Mouse (Mus musculus) heart, adult 11 months (tissue): ENCODE data around the gene Pyy.

Experiments used
- DNase-seq: peaks from one replicate; pipeline ENCODE4 v3.0.0; 2022

Pyy gene

DNA sequence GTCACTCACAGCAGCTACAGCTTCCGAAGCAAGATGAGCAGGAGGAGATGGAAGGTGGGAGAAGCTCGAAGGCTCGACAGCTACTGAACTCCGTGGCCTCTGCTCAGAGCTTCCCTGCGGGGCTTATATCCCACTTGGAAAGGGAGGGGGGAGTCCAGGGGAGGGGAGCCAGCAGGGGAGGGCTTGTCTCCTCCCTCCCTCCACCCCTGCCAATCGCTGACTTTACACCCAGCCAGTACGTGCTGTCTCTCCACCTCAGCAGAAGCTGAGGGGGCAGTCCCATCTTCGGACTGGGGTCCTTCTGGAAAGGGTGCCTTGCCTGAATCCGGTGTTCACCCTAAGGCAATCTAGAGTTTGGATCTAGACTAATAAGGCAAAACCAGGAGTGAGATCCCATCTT lies at the start of gene Pyy:
Gene Pyy (minus strand): TSS at position 101 of the 400 bp plus-strand sequence.
- no peak for DNase-seq

DNA sequence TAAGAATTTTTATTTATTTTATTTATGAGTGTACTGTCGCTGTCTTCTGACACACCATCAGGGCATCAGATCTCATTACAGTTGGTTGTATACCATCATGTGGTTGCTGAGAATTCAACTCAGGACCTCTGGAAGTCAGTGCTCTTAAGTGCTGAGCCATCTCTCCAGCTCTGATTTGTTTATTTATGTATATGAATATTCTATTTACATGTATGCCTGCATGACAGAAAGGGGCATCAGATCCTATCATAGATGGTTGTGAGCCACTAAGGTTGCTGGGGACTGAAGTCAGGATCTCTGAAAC lies 49.1 kb upstream of the Pyy start:
- DNase-seq, result no peak

DNA sequence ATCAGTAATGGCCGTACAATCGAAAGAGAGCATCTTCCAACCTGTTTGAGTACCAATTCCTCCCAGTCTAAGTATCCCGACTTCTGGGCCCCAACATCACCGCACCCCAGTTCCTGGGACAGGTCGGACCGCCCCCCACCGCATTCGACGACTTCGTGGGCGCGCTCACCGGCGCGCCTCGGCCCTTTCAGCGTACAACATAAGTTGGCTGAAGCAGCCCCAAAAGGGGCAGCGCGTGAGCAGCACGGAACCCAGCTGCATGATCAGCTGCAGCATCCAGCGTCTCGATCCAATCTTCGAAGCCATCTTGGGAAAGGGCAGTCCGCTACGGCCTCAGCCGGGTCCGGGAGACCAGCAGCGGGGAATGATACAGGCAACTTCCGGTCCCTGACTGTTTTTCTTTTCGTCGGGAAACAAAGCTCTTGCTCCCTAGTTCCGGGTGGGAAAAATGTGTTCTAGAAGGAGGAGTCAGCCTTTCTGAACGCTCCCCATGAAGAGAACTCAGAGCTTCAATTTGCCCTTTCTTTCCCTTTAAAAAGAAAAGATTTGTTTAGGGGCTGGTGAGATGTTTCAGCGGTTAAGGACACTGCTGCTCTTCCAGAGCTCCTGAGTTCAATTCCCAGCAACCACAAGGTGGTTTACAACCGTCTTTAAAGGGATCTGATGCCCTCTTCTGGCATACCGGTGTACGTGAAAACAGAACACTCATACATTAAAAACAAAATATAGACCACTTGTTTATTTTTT lies 48.6 kb upstream of the Pyy start, which contains the start of gene Tmem101:
Gene Tmem101 (minus strand): TSS at position 366 of the 747 bp plus-strand sequence.
- peak; percentile 99 for DNase-seq

DNA sequence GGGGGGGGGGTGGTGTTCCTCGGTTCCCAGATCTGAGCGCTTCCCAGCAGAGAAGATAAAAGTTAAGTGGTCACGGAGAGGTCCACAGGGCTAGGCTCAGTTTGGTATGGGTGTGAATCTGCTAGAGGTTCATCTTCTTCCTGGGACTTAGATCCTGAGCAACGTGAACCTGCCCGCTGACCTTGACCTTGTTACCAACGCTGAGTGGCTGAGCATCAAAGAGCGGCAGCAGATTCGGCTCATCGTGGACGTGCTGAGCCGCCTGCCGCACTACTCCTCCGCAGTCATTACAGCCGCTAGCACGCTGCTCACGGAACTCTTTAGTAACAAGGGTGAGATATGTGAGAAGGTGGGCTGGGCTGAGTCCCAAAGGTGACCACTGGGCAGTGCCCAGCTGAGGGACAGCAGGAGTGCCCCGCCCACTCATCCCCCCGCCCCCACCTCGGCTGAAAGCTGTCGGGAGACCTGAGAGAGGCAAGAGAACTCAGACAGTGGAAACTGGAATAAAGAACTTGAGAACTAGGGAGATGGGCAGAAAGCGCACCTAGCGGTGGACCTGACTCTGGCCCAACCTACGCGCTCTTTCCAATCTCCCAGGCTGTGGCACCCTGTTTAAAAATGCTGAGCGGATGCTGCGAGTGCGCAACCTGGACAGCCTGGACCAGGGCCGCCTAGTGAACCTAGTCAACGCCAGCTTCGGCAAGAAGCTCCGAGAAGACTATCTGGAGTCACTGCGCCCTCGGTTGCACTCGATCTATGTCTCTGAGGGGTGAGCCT lies 39.8 kb upstream of the Pyy start:
- no peak for DNase-seq

DNA sequence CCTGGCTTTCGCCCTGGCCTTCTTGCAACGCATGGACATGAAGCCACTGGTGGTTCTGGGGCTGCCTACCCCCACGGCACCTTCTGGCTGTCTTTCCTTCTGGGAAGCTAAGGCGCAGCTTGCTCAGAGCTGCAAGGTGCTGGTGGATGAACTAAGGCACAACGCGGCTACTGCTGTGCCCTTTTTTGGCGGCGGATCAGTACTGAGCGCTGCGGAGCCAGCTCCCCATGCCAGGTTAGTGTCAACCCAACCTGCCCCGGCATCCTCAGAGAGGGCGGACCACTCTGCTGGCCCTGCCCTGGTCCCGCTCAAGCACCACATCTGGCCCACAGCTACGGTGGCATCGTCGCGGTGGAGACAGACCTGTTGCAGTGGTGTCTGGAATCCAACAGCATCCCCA lies 38.9 kb upstream of the Pyy start:
- DNase-seq, result no peak

DNA sequence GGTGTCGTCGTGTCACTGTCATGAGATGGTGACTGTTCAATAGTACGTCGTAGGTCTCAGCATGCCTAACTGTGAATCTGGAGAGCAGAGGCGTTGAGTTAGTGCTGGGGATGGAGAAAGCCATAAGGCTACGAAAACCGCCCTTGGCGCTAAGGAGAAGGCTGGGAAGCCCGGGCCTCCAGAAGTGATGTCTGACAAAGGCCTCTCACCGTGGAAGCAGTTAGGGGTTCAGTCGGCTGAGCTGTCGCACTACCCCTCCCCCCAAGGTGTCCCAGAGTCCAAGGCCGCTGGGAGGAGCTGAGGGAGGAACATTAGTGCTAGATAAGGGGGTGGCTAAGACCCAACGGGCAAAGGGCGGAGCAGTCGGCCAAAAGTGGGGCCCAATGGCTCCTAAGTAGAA lies 38.4 kb upstream of the Pyy start:
- DNase-seq, result no peak

DNA sequence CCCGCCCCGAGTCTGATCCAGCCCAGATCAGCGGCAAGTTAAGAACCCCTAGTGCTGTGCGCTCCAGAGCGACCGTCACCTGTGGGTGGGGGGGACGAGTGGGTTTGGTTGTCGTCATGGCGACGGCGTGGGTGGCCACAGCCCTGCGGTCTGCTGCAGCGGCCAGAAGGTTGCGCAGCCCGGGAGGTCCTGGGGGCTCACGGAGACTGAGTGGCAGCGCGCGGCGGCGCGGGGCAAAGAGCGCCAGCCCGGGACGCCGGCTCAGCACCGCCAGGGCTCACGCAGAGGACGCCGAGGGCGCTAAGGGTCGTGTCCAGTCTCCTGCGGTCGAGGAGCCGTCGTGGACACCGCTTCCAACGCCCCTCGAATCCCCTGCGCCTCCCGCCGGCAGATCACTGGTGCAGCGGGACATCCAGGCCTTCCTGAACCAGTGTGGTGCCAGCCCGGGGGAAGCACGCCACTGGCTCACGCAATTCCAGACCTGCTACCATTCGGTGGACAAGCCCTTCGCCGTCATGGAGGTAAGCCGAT lies 37.9 kb upstream of the Pyy start, which contains the start of gene Nags:
Gene Nags (plus strand): TSS at position 43 of the 531 bp plus-strand sequence.
- no peak for DNase-seq

DNA sequence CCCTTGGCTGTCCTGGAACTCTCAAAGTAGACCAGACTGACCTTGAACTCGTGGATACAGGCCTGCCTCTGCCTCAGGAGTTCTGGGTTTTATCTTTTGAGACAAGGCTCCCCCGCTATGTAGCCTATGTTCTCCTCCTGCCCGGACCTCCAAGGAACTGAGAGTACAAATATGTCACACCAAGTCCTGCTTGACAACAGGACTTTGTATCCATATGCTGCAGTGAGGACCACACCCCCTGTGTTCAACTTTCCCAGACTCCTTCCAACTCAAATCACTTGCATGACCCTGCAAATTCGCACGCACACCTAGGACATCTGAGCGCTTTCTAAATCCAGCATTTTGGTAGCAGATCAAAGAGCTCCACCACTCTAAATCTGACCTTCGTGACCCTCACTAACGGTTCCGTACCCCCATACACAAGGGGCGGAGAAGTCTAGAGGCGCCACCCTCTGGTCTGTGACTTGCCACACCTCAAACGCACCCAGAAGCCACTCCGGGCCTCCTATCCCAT lies 37.4 kb upstream of the Pyy start:
- DNase-seq, result no peak

DNA sequence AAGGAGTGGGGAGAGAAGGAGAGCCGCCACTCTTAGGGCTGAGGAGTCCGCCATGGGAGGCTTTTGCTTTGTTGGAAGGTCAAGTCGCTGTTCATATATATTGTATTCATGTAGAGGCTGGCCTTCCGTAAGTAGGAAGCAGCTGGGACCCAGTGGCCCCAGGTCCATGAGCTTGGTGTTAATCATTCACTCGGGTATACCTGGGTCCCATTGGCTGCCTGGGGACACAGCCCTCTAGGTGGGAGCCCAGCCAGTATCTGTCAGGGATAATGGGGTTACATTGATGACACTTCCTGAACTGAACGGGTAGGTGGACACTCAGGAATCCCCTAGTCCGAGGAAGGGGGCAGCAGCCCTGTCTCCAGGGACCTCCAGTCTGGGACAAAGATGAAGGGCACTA lies 34.7 kb upstream of the Pyy start:
- DNase-seq, result no peak

DNA sequence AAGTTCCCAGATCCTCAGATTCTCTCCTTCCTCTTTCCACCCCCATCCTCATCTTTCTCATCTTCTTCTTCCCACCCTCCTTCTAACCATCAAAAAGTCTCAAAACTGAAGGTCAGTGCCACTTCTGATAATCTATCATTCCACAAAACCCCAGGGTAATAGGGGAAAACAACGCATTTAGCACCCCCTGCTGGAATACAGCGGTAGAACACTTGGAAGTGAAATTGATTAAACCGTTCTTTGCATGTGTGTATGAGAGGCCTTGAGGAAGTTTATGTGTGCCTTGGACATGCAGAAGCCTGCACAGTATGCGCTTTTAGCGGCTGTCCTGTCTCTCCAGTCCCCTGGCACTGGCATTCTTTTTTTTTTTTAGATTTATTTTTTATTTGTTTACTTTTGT lies 32.9 kb upstream of the Pyy start:
- DNase-seq, result no peak

DNA sequence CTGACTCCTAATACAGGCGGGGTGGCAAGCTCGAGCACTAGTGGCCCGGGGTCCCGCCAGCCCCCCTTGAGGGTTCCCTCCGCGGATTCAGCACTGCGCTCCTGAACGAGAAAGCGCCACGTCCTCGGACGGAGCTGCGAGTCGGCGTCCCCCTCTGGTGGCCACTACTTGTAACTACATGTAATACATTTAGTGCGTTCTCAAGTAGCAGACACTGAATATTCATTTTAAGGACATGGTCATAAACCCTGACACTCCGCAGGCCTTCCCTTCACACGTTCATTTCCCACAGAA lies 30.8 kb upstream of the Pyy start:
- DNase-seq, result peak; percentile 94

DNA sequence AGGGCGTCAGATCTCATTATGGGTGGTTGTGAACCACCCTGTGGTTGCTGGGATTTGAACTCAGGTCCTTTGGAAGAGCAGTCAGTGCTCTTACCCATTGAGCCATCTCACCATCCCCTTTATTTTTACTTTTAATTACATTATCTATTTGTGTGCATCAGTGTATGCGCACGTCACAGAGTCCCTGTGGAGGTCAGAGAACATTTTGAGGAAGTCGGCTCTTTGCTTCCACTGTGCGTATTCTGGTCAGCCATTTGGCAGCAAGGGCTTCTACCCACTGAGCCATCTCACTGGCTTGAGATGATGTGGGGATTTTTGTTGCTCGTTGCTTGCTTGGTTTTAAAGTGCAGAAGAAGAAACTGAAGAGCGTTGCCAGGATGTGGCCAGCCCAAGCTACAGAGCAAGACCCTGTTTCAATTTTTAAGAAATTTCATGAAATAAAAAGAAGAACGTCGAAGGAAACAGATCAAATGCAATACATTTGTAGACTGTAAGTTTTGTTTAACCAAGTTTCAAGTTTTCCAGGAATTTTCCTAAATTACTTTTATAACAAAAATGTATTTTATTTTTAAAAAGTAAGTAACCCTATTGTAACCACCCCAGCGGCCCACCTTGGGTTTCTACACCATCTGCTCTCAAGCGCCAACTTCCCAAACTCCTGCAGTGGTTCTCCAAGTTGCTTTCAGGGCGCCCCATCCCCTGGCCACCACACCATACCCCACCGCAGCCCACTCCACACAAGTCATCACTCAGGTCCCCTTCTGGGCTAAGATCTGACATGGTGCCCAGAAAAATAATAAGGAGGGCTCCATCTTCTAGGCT lies 30.2 kb upstream of the Pyy start:
- peak; percentile 92 for DNase-seq

DNA sequence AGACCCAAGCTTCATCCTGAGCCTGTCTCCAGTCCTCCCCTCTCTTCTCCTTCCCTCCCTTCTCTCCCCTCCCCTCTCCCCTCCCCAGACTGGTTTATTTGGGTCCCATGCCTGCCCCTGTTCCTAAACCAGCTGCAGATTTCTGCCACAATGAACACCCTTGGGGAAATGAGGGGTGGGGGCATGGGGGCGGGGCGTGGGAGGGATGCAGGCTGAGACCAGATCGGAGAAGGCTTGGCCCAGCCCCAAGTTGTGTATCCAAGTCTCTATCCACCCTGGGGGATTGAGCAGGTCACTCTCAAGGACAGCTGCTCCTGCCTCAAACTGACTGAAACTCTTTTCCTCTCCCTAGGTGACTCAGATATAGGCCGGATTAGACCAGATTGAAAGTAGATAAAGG lies 26.9 kb upstream of the Pyy start:
- DNase-seq, result no peak

DNA sequence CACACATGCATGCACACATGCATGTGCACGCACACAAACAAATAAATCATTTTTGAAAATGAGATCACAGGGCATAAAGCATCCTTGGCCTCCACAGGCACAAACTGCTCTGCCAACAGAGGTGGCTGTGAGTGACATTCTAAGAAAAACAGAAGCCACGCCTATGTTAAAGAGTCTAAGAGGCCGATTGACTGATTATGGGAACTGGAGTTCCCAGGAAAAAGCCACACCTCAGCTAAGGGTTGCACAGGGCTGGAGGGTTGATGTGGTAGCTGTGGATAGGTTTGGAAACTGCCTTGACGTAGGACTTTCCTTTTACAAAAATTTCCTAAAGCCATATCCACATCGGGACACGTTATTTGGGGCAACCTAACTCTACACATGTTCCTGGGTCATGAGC lies 9.8 kb upstream of the Pyy start:
- no peak for DNase-seq

DNA sequence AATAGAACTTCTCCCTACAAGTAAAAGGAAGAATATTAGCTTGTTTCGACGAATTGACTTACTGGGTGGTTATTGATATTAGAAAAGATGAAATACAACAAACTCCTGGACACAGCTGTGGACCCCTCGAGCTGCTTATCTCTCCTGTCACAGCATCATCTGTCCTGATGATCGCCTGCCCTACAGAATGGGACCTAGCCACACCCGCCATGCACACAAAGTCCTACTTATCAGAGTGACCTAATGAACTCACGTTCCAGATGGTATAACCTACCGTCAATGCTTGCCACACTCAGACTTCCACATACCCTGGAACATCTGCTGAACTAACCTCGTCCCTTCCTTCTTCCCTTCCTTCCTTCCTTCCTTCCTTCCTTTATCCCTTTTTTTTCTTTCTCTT lies 8.6 kb upstream of the Pyy start:
- DNase-seq, result no peak

DNA sequence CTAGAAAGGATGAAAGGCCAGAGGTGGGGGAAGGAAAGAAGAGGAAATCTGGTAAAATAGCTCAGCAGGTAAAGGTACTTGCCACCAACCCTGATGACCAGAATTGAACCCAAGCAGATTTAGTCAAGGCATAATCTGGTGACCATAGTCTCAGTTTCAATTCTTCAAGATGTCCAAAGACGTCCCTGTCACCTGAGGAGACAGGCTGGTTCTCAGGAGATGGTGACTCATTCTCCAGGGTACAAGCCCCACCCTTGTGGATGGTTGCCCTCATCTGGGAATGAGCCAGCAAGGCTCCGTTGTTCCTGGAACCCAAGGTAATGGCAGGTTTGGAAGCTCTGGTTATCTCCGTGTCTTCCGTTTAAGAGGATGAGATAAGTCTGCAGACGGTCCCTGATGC lies 3.9 kb upstream of the Pyy start:
- DNase-seq, result no peak

DNA sequence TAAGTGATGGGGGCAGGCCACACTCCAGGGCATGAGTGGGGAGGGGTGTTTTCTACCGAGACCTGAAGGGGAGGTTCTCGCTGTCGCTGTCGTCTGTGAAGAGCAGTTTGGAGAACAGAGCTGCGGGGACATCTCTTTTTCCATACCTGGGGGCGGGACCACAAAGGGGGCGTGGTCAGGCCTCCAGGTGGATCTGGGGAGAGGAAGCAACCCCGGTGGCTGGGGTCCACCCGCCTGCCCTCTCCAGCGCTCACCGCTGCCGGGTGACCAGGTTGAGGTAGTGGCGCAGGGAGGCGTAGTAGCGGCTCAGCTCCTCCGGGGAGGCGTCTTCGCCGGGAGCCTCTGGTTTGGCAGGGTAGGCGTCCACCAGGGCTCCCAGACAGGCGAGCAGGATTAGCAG lies 721 bp downstream of the Pyy start:
- DNase-seq, result no peak

DNA sequence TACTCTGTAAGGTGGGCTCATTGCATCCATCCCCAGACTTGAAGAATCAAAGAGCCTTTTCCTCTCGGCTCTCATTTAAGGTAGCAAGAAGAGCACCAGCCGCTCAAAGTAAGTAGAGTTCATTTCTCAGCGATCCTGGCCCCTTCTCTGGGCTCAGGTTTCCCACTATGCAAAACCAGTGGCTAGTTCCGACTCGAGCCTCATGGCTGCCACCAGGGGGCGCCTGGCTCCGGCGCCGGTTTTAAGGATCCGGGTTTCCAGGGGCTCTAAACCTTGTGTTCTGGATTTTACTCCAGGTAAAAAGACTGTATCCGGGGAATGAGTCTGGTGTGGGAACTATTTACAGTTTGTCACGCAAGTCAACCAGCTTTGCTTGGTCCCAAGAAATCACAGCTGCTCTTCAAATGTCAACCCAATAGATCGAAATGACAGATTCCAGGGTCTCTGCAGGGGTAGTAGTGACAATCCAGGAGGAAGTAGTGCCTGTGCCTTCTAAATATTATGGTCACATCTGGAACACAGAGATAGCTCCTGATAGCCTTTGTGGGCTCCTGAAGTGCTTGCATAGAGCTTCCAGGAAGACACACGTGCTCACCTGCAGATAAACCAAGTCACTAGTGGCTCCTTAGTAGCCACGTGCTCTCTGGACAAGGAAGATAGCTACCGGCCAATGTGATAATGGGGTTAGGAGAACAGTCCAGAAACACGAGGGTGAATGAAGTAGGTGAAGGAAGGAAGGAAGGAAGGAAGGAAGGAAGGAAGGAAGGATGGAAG lies 5.0 kb downstream of the Pyy start:
- no peak for DNase-seq

DNA sequence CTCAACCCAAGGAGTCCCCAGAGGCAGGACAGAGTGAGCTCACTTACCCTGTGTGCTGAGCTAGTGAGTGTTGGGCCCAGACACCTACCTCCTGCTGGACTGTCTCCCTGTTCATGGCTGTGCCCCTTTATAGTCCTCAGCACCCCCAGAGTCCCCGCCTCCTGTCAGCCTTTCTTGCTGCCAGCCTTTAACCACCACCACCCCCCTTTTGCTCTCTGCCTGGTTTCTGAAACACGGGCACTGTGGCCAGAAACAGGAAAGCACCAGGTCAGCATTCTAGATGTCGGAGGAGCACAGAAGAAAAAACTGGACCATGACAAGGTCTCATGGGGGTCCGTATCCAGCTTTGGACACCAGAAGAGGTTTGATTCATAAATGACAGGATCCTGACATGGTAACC lies 6.4 kb downstream of the Pyy start, which contains the start of gene Ppy:
Gene Ppy (minus strand): TSS at position 101 of the 400 bp plus-strand sequence.
- no peak for DNase-seq

DNA sequence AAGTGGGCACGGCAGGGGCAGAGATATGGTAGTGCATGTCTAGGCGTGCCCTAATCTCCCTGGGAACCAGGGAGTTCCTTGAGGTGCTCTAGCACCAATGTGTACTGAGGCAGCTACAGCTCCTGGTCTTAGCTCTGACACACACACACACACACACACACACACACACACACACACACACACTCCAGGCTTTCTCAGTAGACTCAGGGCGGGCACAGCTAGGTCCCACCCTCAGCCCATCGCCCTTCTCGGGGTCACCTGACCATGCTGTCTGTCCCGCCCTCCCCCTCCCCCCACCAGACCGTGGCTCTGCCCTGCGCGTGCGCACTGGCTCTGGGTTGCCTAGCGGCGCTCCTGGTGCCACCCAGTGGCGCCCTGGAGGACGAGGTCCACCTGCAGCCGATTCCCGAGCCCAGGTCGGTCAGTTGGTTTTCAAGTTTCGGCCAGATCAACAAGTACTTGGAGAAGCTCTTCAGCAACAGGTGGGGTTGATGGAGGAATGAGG lies 10.7 kb downstream of the Pyy start:
- DNase-seq, result peak; percentile 96

DNA sequence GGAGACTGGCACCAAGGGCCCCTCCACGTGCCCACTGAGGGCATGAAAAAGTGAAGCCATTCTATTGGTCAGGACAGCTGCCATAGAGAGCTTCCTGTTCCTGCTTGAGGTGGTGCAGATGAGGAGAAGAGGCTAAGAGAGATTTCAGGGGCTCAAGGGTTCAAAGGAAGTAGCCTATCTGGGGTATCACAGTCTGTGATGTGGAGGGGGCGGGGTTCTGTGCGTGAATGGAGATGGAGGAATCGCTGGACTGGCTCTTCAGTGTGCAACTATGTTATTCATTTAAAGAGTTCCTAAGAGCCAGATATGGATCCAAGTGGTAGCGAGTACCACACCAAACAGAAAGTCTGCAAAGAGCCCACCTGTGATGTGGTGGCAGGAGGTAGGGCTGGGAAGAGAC lies 11.2 kb downstream of the Pyy start:
- DNase-seq, result no peak

DNA sequence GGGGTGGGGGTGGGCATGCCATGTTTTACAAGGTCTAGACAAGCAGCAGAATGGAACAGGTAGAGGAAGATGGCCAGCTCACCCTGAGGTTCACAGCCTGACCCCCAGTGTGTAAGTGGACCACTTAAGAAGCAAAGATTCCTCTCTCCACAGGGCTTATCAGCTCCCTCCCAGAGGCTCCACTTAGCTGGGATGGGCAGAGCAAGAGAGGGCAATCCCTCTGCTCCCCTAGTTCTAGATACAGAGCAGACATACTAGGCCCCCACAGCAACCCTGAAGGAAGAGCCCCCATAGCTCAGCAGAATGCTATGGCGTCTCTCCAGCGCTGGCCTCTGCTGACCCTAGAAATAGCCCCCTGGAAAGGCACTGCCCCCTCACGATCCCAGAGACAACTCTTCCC lies 12.0 kb downstream of the Pyy start:
- no peak for DNase-seq
